Mouse (Mus musculus) spleen, adult 2 months (tissue): ENCODE measurements around the gene Apex2. TPM values are rescaled to one million over a fixed set of nuclear protein-coding genes. Genes with fewer than 3 reads are reported as not detected.

Source experiments
- DNase-seq, 2 experiments: peaks; one replicate each; pipeline versions ENCODE4 v3.0.0 to v3.0.0-alpha.2; 2012 to 2021; ENCODE audit warnings: low spot score in 2 of 2, low read depth in 1 of 2
- H3K27ac ChIP-seq: fragments of 200-500 bp; 2 replicates; pipeline ENCODE4 v1.5.1; 2012; ENCODE audit warnings: low read length, inconsistent platforms; ENCODE audit not compliant: insufficient read depth
- H3K27me3 ChIP-seq: fragments of 200-500 bp; 2 replicates; pipeline ENCODE4 v1.6.1; 2012; ENCODE audit warnings: mild to moderate bottlenecking, moderate library complexity, low read length, inconsistent platforms; ENCODE audit not compliant: control insufficient read depth, insufficient read depth
- H3K36me3 ChIP-seq: fragments of 200-500 bp; 2 replicates; pipeline ENCODE4 v1.6.1; 2012; ENCODE audit warnings: mild to moderate bottlenecking, low read length, inconsistent platforms; ENCODE audit not compliant: control insufficient read depth, insufficient read depth
- H3K4me1 ChIP-seq: fragments of 200-500 bp; 2 replicates; pipeline ENCODE4 v1.6.1; 2011; ENCODE audit warnings: inconsistent platforms; ENCODE audit not compliant: control insufficient read depth, insufficient read depth, insufficient read length
- H3K4me3 ChIP-seq: fragments of 200-500 bp; 2 replicates; pipeline ENCODE4 v1.5.1; 2011; ENCODE audit warnings: mild to moderate bottlenecking, inconsistent platforms; ENCODE audit not compliant: insufficient read depth, insufficient read length; ENCODE audit errors: extremely low read depth
- CTCF ChIP-seq: fragments of 200-500 bp; IDR thresholded peaks from 2 replicates; pipeline ENCODE4 v1.5.1; 2011; ENCODE audit warnings: mild to moderate bottlenecking, inconsistent platforms; ENCODE audit not compliant: insufficient read depth, insufficient read length, insufficient replicate concordance; ENCODE audit errors: extremely low read depth
- POLR2A ChIP-seq: fragments of 200-500 bp; IDR thresholded peaks from 2 replicates; pipeline ENCODE4 v1.6.1; 2011; ENCODE audit warnings: low read depth, low read length, inconsistent platforms
- WGBS: fragments of 180-500 bp; shearing (Covaris S2); methylation state at CpG from one replicate; pipeline ENCODE4 v1.1.7; 2018; 5-methylcytosine and 5-hydroxymethylcytosine counted together
- polyA plus RNA-seq: library from polyadenylated mRNA; depleted of rRNA; stranded (reverse); fragments of >200 nt; gene quantifications from 2 replicates; pipeline ENCODE4 v1.2.3, GENCODE M21; 2012; rRNA removed

Gene Apex2
- polyA plus RNA-seq = 7.6 and 8.2 TPM in 2 replicates

DNA sequence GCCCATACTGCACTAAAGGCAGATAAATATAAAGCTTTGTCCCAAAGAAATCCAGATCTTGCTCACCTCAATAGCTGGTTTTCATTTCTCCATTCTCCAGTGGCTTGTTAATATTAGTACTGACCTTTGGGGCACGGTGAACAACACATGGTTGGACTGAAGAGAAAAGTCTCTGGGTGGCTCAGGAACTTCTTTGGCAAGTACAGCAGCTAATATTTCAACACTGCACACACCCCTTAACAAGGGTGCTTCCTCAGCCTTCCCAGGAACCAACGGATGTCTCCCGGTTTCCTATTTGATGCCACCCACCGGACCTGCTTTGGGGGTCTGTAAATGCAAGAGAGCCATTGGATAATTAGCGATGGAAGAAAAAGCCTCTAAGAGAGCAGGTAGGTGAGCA is at the start of gene Apex2:
Gene Apex2 (minus strand): TSS at position 173 of the 400 bp plus-strand sequence.
- 83% methylated on average over 5 of the region's 5 CpGs for WGBS
- DNase-seq = no peak
- no peaks in the 10 kb centered on the region for H3K4me1 ChIP-seq
- no peak within 1 kb of the TSS for H3K4me3 ChIP-seq
- H3K27me3 ChIP-seq = no peaks in the 10 kb centered on the region
- no peaks in the 10 kb centered on the region; the same call in 1 of the 2 replicates for H3K36me3 ChIP-seq
- H3K27ac ChIP-seq = no peak within 1 kb of the TSS
- TF ChIP-seq CTCF (no peak), POLR2A (no peak)

GRCm38 (mm10) chrX:150636421-150636820 is 46.8 kb upstream of the Apex2 start:
- H3K27ac ChIP-seq = no peak overlapping the region
- no peak overlapping the region for H3K4me3 ChIP-seq
- no peaks in the 10 kb centered on the region for H3K27me3 ChIP-seq
- WGBS = 72% methylated on average over 1 of the region's 1 CpGs
- H3K36me3 ChIP-seq = no peaks in the 10 kb centered on the region
- no peak for TF ChIP-seq POLR2A
- TF ChIP-seq CTCF = no peak
- no peak for DNase-seq
- H3K4me1 ChIP-seq = no peaks in the 10 kb centered on the region

DNA sequence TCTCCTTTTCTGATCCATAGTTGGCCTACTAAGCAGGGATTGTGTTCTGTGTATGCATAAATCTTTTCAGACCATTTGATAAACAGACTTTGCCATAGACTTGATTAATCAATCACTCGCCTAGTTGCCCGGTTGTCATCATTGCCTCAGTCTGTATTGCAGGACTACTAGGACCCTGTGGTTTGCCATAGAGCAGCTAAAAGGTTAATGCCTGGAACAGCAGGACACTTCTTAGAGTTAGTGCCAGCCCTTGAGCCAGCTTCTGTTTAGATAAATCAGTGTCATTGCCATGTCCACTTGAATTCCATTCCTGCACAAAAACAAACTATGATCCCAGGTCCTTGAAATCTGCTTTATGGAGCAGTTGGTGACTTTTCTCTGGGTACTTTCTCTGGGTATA is 9.2 kb upstream of the Apex2 start:
- Histone ChIP-seq H3K4me3 (no peak overlapping the region), H3K36me3 (no peaks in the 10 kb centered on the region), H3K27me3 (no peaks in the 10 kb centered on the region), H3K4me1 (no peaks in the 10 kb centered on the region), H3K27ac (no peak overlapping the region)
- DNase-seq = no peak
- 86% methylated on average over 2 of the region's 2 CpGs for WGBS
- TF ChIP-seq POLR2A (no peak), CTCF (no peak)

GRCm38 (mm10) chrX:150595016-150595760 is 5.5 kb upstream of the Apex2 start:
- H3K4me1 ChIP-seq = no peaks in the 10 kb centered on the region
- no peak overlapping the region for H3K4me3 ChIP-seq
- no peaks in the 10 kb centered on the region for H3K36me3 ChIP-seq
- no peak overlapping the region for H3K27ac ChIP-seq
- TF ChIP-seq CTCF = no peak
- DNase-seq = no peak
- H3K27me3 ChIP-seq = no peaks in the 10 kb centered on the region
- 72% methylated on average over 9 of the region's 9 CpGs for WGBS

- Histone ChIP-seq H3K4me3 (no peak overlapping the region), H3K27me3 (no peaks in the 10 kb centered on the region), H3K27ac (no peak overlapping the region), H3K4me1 (no peaks in the 10 kb centered on the region), H3K36me3 (no peaks in the 10 kb centered on the region)
- DNase-seq = no peak
- TF ChIP-seq POLR2A (no peak), CTCF (no peak)
- 86% methylated on average over 3 of the region's 3 CpGs for WGBS
Observed at GRCm38 (mm10) chrX:150594176-150594575, 4.5 kb upstream of the Apex2 start.

DNA sequence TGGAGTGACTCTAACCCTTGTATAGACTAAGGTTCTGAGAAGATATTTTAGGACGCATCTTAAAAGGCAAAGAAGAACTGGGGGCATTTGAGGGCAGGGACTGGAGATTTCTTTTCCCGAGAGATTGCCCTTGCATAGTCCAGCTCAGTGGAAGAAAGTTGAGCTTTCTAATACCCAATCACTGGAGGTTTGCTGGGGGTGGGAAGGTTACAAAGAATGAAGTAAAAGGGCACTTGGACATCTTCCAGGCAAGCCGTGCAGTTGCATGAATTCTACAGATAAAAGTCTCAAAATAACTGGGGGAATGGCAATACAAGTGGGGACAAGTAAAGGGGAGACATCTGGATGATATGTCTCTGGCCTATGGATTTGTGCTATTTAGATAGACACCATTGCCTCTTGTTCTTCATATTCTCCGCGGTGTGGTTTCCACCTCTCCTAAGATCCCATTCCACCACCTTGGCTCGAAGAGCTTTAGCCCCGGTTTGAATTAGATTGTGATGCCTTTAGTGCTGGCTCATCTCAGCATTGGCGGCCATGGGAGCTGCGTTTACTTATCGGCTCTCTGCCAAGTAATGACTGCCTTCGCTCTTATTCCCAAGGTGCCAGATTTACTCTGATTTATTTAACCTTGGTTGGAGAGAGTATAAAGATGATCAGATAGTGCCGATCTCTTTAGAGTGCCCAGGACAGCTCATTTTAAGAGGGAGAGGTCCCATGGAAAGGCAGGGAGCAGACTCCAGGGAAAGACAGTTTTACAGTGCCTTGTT is 3.8 kb upstream of the Apex2 start:
- Histone ChIP-seq H3K4me1 (no peaks in the 10 kb centered on the region), H3K4me3 (no peak overlapping the region), H3K36me3 (no peaks in the 10 kb centered on the region), H3K27ac (no peak overlapping the region), H3K27me3 (no peaks in the 10 kb centered on the region)
- DNase-seq = no peak
- TF ChIP-seq CTCF (no peak), POLR2A (no peak)
- WGBS = 86% methylated on average over 12 of the region's 12 CpGs
